Mouse (Mus musculus): ENCODE results near the gene Timm17b. TPM values are rescaled to one million over a fixed set of nuclear protein-coding genes. Genes with fewer than 3 reads are reported as not detected.

Timm17b gene
- total and polyA plus RNA-seq, 3 experiments: 107 to 381 TPM; not detected in 1

GRCm38 (mm10) chrX:7865343-7865742 is 33.8 kb upstream of the Timm17b start:
- no peaks in the 10 kb centered on the region for H3K9me3 ChIP-seq (replicated peaks; ENCODE audit: insufficient read depth, low read length)
- peaks cover 19% of the 10 kb centered on the region for H3K79me2 ChIP-seq (ENCODE audit: control insufficient read depth, insufficient read depth, low read length, poor library complexity)
- no peaks in the 10 kb centered on the region for H3K27me3 ChIP-seq (ENCODE audit: control insufficient read depth in 1 of 2, insufficient read depth in 2 of 2, low read length in 2 of 2)
- no peak overlapping the region for H3K27ac ChIP-seq (ENCODE audit: control insufficient read depth, low read depth, low read length)
- TF ChIP-seq ELF1 (IDR thresholded peaks at IDR 0.05; ENCODE audit: low read depth, low read length) (no peak), RAD21 (IDR thresholded peaks at IDR 0.05; ENCODE audit: low read depth, low read length) (no peak), E2F4 (IDR thresholded peaks at IDR 0.05; ENCODE audit: borderline replicate concordance, low read depth, low read length) (no peak), MAFK (IDR thresholded peaks at IDR 0.05; ENCODE audit: borderline replicate concordance, low read depth, low read length) (no peak), TAL1 (IDR thresholded peaks at IDR 0.05; ENCODE audit: low read length) (no peak)
- H3K4me3 ChIP-seq (ENCODE audit: control insufficient read depth in 1 of 2, insufficient read depth in 1 of 2, low read depth in 2 of 2, low read length in 2 of 2): no peak overlapping the region
- H3K4me1 ChIP-seq (ENCODE audit: control insufficient read depth in 1 of 2, insufficient read depth in 2 of 2, low read length in 2 of 2): no peaks in the 10 kb centered on the region
- peaks cover 3 to 15% of the 10 kb centered on the region in 2 experiments; a peak in 2 of 4 replicates for H3K36me3 ChIP-seq (ENCODE audit: control insufficient read depth in 1 of 2, insufficient read depth in 2 of 2, low read length in 2 of 2)
- no peak for DNase-seq (ENCODE audit: low read depth, low spot score)
- no peak overlapping the region for H3K9ac ChIP-seq (ENCODE audit: control insufficient read depth, low read depth, low read length, poor library complexity, severe bottlenecking)

DNA sequence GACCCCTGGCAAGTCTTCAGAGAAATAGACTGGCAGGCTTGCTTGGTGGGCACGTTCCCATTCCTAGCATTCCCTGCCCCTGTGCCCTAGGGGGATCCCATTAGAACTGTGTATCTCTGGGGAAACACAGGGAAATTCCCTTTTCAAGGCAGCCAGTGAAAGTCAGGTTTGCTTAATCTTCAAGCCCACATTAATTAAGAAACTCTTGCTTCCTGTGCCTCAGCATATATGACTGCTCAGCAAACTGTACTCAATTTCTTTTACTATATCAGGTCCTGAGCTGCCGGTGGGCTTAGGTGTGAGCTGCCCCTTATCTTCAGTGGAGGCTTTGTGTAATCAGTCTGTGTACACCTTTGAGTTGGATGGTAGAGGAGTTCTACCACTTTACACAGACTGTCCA is 33.4 kb upstream of the Timm17b start:
- Histone ChIP-seq H3K27ac (ENCODE audit: control insufficient read depth, low read depth, low read length) (no peak overlapping the region), H3K27me3 (ENCODE audit: control insufficient read depth in 1 of 2, insufficient read depth in 2 of 2, low read length in 2 of 2) (no peaks in the 10 kb centered on the region), H3K9ac (ENCODE audit: control insufficient read depth, low read depth, low read length, poor library complexity, severe bottlenecking) (no peak overlapping the region), H3K9me3 (replicated peaks; ENCODE audit: insufficient read depth, low read length) (no peaks in the 10 kb centered on the region), H3K4me3 (ENCODE audit: control insufficient read depth in 1 of 2, insufficient read depth in 1 of 2, low read depth in 2 of 2, low read length in 2 of 2) (no peak overlapping the region), H3K4me1 (ENCODE audit: control insufficient read depth in 1 of 2, insufficient read depth in 2 of 2, low read length in 2 of 2) (no peaks in the 10 kb centered on the region), H3K79me2 (ENCODE audit: control insufficient read depth, insufficient read depth, low read length, poor library complexity) (peaks cover 17% of the 10 kb centered on the region), H3K36me3 (ENCODE audit: control insufficient read depth in 1 of 2, insufficient read depth in 2 of 2, low read length in 2 of 2) (peaks cover 3 to 18% of the 10 kb centered on the region in 2 experiments; a peak in 2 of 4 replicates)
- DNase-seq (ENCODE audit: low read depth, low spot score): no peak
- no peak for TF ChIP-seq TAL1 (IDR thresholded peaks at IDR 0.05; ENCODE audit: low read length)
- TF ChIP-seq BHLHE40 (IDR thresholded peaks at IDR 0.05; ENCODE audit: borderline replicate concordance, low read depth, low read length): no peak
- no peak for TF ChIP-seq MYB (IDR thresholded peaks at IDR 0.05; ENCODE audit: low read depth, low read length)
- no peak for TF ChIP-seq HCFC1 (IDR thresholded peaks at IDR 0.05; ENCODE audit: low read depth, low read length)
- no peak for TF ChIP-seq JUND (IDR thresholded peaks at IDR 0.05; ENCODE audit: low read depth, low read length)
- no peak for TF ChIP-seq USF2 (IDR thresholded peaks at IDR 0.05; ENCODE audit: borderline replicate concordance in 1 of 2, insufficient read depth in 1 of 2, low read depth in 1 of 2, low read length in 2 of 2)
- no peak for TF ChIP-seq RAD21 (IDR thresholded peaks at IDR 0.05; ENCODE audit: low read depth, low read length)
- TF ChIP-seq NELFE (IDR thresholded peaks at IDR 0.05; ENCODE audit: low read depth, low read length): no peak
- no peak for TF ChIP-seq TCF12 (IDR thresholded peaks at IDR 0.05; ENCODE audit: low read depth, low read length)
- TF ChIP-seq E2F4 (IDR thresholded peaks at IDR 0.05; ENCODE audit: borderline replicate concordance, low read depth, low read length): no peak
- TF ChIP-seq CTCF (IDR thresholded peaks at IDR 0.05 in 2 of 3, conservative IDR thresholded peaks at IDR 0.05 in 1 of 3; ENCODE audit: control insufficient read depth in 1 of 3, insufficient read depth in 1 of 3, low read depth in 2 of 3, low read length in 3 of 3, poor library complexity in 1 of 3, severe bottlenecking in 1 of 3): no peak
- TF ChIP-seq MXI1 (IDR thresholded peaks at IDR 0.05; ENCODE audit: low read depth, low read length): no peak
- TF ChIP-seq ZNF384 (IDR thresholded peaks at IDR 0.05; ENCODE audit: low read depth, low read length): no peak
- TF ChIP-seq ZMIZ1 (IDR thresholded peaks at IDR 0.05; ENCODE audit: low read depth, low read length): no peak
